Mouse (Mus musculus): ENCODE results near the gene Map3k21. TPM values are rescaled to one million over a fixed set of nuclear protein-coding genes. Genes with fewer than 3 reads are reported as not detected.
A peak's percentile ranks its signal among the peaks of the same experiment; 100 is the strongest.

The Map3k21 gene
- polyA plus RNA-seq, 1 experiment from 2014 or later, result 5.3 TPM

DNA sequence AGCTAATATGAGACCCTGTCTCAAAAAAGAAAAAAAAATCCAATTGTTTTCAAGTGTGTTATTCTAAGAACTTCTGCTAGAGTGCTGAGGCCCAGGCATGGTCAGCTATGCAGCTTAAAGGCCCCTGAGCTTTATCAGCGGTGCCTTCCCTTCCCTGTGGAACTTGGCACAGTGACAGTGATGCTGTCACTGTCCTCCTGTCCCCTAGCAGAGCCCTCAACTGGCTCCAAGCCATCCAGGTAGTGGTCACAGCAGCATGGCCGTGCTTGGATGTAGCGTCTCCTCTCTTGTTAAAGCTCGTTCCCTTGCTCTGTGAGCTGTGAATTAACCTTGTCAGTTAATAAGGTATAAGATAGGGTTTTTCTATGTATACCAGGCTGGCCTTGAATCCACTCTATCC lies 16.4 kb downstream of the Map3k21 start:
- WGBS, result 79% methylated on average over 4 of the region's 4 CpGs
- no peak overlapping the region for H3K27ac ChIP-seq (ENCODE audit: low read depth)
- no peaks in the 10 kb centered on the region for H3K9me3 ChIP-seq (ENCODE audit: low read depth, low read length)
- no peaks in the 10 kb centered on the region for H3K4me1 ChIP-seq (ENCODE audit: insufficient read depth)
- DNase-seq (no peak), ATAC-seq (ENCODE audit: insufficient read depth) (no peak)
- TF ChIP-seq CTCF (IDR thresholded peaks at IDR 0.05; ENCODE audit: low read depth), result no peak
- H3K4me2 ChIP-seq, result no peak overlapping the region
- H3K27me3 ChIP-seq (ENCODE audit: insufficient read depth, low read length), result no peaks in the 10 kb centered on the region
- no peaks in the 10 kb centered on the region for H3K36me3 ChIP-seq (ENCODE audit: insufficient read depth)
- no peak overlapping the region for H3K9ac ChIP-seq
- no peak overlapping the region for H3K4me3 ChIP-seq (ENCODE audit: low read depth, low read length)

DNA sequence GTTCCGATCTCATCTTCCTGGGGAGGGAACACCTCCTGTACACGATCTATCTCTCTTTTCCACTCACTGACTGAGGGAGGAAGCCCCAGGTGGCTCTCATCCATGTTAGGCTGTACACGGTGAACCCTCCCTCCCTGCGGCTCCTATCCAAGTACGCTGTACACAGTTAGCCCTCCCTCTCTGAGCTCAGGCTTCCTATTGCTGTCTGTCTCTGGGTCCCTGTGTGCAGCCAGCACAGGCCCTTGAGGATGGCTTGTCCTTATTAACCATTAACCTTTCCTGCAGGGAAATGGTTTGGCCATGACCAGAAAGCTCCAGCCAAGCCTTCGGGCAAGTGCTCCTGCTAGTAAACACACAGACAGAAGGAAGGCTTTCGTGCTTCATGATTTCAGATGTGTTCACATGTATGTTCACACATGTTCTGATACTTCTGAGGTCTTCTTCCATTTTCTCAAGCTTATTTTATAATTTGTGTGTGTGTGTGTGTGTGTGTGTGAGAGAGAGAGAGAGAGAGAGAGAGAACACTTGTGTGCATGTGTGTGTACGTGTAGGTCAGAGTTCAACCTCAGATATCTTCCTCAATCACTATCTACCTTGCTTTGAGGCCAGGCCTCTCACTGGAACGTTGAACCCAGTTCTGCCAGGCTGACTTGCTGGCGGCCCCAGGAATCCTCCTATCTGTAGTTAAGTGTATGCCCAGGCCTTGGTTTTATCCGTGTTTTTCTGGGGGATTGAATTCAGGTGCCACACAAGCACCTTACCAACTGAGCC lies 20.2 kb downstream of the Map3k21 start:
- WGBS, result 55% methylated on average over 11 of the region's 11 CpGs
- H3K9me3 ChIP-seq (ENCODE audit: low read depth, low read length), result no peaks in the 10 kb centered on the region
- H3K4me3 ChIP-seq (ENCODE audit: low read depth, low read length), result no peak overlapping the region
- ATAC-seq (ENCODE audit: insufficient read depth) (no peak), DNase-seq (no peak)
- H3K4me1 ChIP-seq (ENCODE audit: insufficient read depth), result no peaks in the 10 kb centered on the region
- H3K36me3 ChIP-seq (ENCODE audit: insufficient read depth), result no peaks in the 10 kb centered on the region
- H3K4me2 ChIP-seq, result no peak overlapping the region
- no peak overlapping the region for H3K9ac ChIP-seq
- no peaks in the 10 kb centered on the region for H3K27me3 ChIP-seq (ENCODE audit: insufficient read depth, low read length)
- TF ChIP-seq CTCF (IDR thresholded peaks at IDR 0.05; ENCODE audit: low read depth), result no peak
- H3K27ac ChIP-seq (ENCODE audit: low read depth), result no peak overlapping the region

DNA sequence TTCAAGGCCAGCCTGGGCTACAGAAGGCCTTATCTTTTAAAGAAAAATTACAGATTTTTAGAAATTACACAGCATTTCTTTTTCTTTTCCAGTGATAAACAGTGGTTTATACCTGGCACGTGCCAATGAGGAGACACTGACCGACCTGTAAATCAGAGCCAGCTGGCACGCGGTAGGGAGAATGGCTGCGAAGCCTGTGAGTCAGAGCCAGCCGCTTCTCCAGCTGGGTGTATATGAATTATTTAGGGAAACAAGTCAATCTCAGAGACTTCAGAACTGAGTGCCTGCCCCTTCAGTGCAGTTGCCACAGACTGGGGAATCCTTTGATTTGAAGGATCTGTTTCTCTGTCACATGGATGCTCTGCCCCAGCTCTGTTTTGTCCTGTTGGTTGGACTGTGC lies 21.6 kb downstream of the Map3k21 start:
- no peaks in the 10 kb centered on the region for H3K36me3 ChIP-seq (ENCODE audit: insufficient read depth)
- H3K4me3 ChIP-seq (ENCODE audit: low read depth, low read length), result no peak overlapping the region
- no peaks in the 10 kb centered on the region for H3K27me3 ChIP-seq (ENCODE audit: insufficient read depth, low read length)
- no peaks in the 10 kb centered on the region for H3K4me1 ChIP-seq (ENCODE audit: insufficient read depth)
- TF ChIP-seq CTCF (IDR thresholded peaks at IDR 0.05; ENCODE audit: low read depth), result no peak
- 96% methylated on average over 6 of the region's 6 CpGs for WGBS
- no peak overlapping the region for H3K27ac ChIP-seq (ENCODE audit: low read depth)
- DNase-seq (no peak), ATAC-seq (ENCODE audit: insufficient read depth) (no peak)
- H3K9me3 ChIP-seq (ENCODE audit: low read depth, low read length), result no peaks in the 10 kb centered on the region
- H3K4me2 ChIP-seq, result no peak overlapping the region
- H3K9ac ChIP-seq, result no peak overlapping the region

DNA sequence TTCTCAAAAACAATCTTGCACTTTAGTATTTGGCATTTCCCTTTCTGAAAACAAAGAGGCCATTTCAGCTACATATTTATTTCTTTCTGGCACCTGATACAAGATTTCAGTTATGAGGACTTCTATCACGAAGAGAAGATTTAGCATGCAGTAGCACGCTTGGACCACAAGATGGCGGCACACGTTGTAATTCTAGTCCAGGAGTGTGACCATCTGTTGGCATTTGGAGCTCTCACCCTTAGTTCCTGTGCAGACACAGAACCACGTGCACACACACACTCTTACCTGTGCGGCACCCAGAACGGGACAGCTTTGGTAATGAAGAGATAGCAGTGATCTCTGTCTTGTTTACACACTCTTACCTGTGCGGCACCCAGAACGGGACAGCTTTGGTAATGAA lies 25.4 kb downstream of the Map3k21 start:
- WGBS, result 41% methylated on average over 9 of the region's 9 CpGs
- Histone ChIP-seq H3K36me3 (ENCODE audit: insufficient read depth) (no peaks in the 10 kb centered on the region), H3K4me1 (ENCODE audit: insufficient read depth) (no peaks in the 10 kb centered on the region), H3K4me2 (no peak overlapping the region), H3K27me3 (ENCODE audit: insufficient read depth, low read length) (no peaks in the 10 kb centered on the region), H3K9me3 (ENCODE audit: low read depth, low read length) (no peaks in the 10 kb centered on the region), H3K4me3 (ENCODE audit: low read depth, low read length) (no peak overlapping the region), H3K27ac (ENCODE audit: low read depth) (no peak overlapping the region), H3K9ac (no peak overlapping the region)
- peak; percentile 84 for TF ChIP-seq CTCF (IDR thresholded peaks at IDR 0.05; ENCODE audit: low read depth)
- no peak for ATAC-seq (ENCODE audit: insufficient read depth)
- DNase-seq, result peak; percentile 83

DNA sequence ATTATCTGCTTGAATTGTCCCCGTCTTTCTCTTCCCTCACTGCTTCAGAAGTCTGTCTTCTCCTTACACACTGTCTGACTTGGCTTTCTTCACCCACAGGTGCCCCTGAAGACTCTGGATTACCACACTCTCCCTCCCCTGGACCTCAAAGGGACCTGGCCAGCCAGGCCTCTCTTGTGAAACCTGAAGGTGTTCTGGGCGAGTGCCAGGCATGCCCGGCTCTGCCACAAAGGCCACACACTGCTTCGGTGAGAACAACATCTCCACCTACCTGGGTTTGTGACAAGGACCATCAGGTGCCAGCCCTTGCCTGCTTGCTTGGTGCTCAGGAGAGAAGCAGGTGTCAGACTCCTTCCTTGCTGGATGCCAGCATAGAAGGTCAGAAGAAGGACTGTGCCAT lies 34.3 kb downstream of the Map3k21 start:
- no peak overlapping the region for H3K4me3 ChIP-seq (ENCODE audit: low read depth, low read length)
- H3K4me2 ChIP-seq, result no peak overlapping the region
- H3K27me3 ChIP-seq (ENCODE audit: insufficient read depth, low read length), result no peaks in the 10 kb centered on the region
- no peak overlapping the region for H3K27ac ChIP-seq (ENCODE audit: low read depth)
- ATAC-seq (ENCODE audit: insufficient read depth), result no peak
- no peak overlapping the region for H3K9ac ChIP-seq
- no peaks in the 10 kb centered on the region for H3K4me1 ChIP-seq (ENCODE audit: insufficient read depth)
- H3K36me3 ChIP-seq (ENCODE audit: insufficient read depth), result no peaks in the 10 kb centered on the region
- 73% methylated on average over 4 of the region's 4 CpGs for WGBS
- H3K9me3 ChIP-seq (ENCODE audit: low read depth, low read length), result no peaks in the 10 kb centered on the region
- no peak for DNase-seq
- no peak for TF ChIP-seq CTCF (IDR thresholded peaks at IDR 0.05; ENCODE audit: low read depth)

DNA sequence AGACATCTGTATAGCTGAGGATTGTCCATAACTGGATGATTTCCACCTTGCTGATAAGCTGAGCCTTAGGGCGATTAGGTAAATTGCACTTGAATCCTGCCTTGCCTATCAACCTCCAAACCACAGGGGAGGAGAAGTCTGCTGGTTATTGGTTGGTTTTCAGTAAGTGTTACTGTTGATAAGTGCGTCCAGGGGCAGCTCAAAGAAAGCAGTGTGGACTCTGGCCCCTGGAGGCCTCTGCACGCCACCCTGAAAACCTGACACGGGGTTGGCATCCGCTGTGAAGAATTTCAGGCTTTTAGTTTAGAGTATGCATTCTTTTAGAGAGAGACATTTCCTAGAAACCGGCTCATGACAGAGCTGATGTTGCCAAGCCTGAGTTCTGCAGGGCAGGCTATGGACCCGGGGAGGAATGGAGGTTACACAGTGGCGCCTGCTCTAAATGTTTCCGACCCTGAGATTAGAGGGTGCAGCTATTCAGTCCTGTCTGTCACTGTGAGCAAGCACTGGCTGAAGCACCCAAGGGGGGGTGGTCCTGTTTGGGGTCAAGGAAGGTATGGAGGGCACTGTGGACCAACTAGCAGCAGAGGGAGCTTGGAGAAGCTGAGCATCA lies 38.6 kb downstream of the Map3k21 start:
- H3K36me3 ChIP-seq (ENCODE audit: insufficient read depth), result no peaks in the 10 kb centered on the region
- no peak overlapping the region for H3K9ac ChIP-seq
- 61% methylated on average over 9 of the region's 9 CpGs for WGBS
- no peak for DNase-seq
- no peak overlapping the region for H3K4me2 ChIP-seq
- H3K4me3 ChIP-seq (ENCODE audit: low read depth, low read length), result no peak overlapping the region
- TF ChIP-seq CTCF (IDR thresholded peaks at IDR 0.05; ENCODE audit: low read depth), result no peak
- H3K27me3 ChIP-seq (ENCODE audit: insufficient read depth, low read length), result no peaks in the 10 kb centered on the region
- no peaks in the 10 kb centered on the region for H3K4me1 ChIP-seq (ENCODE audit: insufficient read depth)
- ATAC-seq (ENCODE audit: insufficient read depth), result no peak
- no peaks in the 10 kb centered on the region for H3K9me3 ChIP-seq (ENCODE audit: low read depth, low read length)
- H3K27ac ChIP-seq (ENCODE audit: low read depth), result no peak overlapping the region

DNA sequence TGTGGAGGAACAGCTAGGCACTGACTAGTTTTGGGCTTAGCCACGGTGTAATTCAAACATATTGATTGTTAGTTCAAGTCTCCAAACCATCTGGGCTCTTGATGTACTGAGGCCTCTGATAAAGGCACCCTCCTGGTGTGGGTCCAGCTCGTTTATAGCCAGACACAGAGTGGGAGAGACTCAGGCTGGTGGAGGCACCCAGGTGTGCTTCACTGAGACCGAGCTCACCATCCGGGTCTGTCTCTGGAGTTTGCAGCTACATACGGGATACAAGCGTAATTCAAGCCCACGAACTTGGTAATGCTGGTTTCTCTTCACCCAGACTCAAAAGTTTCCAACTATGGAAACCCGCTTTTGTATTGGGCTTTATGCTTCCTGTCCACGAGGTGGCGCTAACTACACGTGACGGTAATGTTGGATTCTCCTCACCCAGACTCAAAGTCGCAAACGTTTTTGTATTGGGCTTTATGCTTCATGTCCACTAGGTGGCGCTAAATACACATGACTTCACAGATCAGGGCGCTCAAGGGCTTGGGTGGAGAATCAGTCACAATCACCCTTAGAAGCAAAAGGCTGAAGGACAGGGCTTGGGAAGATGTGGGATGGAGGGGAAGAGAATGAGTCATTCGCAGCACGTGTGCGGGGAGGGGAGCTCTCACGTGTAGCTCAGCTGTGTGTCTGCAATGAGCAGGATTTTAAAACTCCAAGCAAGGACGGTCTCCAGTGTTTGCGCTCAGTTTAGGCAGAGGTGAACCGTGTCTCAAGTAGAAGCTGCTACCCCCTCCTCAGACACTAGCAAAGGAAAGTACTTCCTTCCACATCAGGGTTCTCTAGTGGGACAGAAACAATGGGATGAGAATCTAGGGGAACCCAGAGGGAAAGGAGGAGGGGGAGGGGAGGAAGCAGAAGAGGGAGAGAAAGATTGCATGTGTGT lies 40.0 kb downstream of the Map3k21 start:
- Histone ChIP-seq H3K27ac (ENCODE audit: low read depth) (no peak overlapping the region), H3K4me3 (ENCODE audit: low read depth, low read length) (no peak overlapping the region), H3K4me1 (ENCODE audit: insufficient read depth) (no peaks in the 10 kb centered on the region), H3K4me2 (no peak overlapping the region), H3K27me3 (ENCODE audit: insufficient read depth, low read length) (no peaks in the 10 kb centered on the region), H3K36me3 (ENCODE audit: insufficient read depth) (no peaks in the 10 kb centered on the region), H3K9ac (no peak overlapping the region), H3K9me3 (ENCODE audit: low read depth, low read length) (no peaks in the 10 kb centered on the region)
- TF ChIP-seq CTCF (IDR thresholded peaks at IDR 0.05; ENCODE audit: low read depth), result peak; percentile 100
- WGBS, result 18% methylated on average over 23 of the region's 23 CpGs
- ATAC-seq (ENCODE audit: insufficient read depth) (peak; percentile 83), DNase-seq (peak; percentile 99)

All from lung, embryonic 14.5 days (tissue).